Mouse (Mus musculus): ENCODE data around the gene Gm10999. TPM values are rescaled to one million over a fixed set of nuclear protein-coding genes. Genes with fewer than 3 reads are reported as not detected.
"Not testable (repeated sequence)": the region's sequence is repeated elsewhere in the genome, so short reads cannot be mapped to it uniquely, and the experiment has no call there.

Gm10999 gene
- not detected for total RNA-seq (2021)

- intact Hi-C loops (cut with DNase I) = no loop called here
- DNase-seq = no peak
Observed at GRCm38 (mm10) chr8:129131561-129131960, at the start of gene Gm10999. Gene Gm10999 (minus strand): TSS chr8:129131661.

GRCm38 (mm10) chr8:129133475-129133874 lies 2.0 kb upstream of the Gm10999 start:
- intact Hi-C loops (cut with DNase I) = no loop called here

GRCm38 (mm10) chr8:129115761-129116160 lies 15.7 kb downstream of the Gm10999 start:
- DNase-seq; intact Hi-C loops (cut with DNase I): not testable (repeated sequence)

More at GRCm38 (mm10) chr8:129133475-129133874, 2.0 kb upstream of the Gm10999 start:
- DNase-seq = no peak

Other genes with a start within 250 kb of the Gm10999 start
- gene Ccdc7a, start 66.1 kb downstream of the Gm10999 start, total RNA-seq (2021) = not detected
- gene Ccdc7b, start 64.5 kb downstream of the Gm10999 start, total RNA-seq (2021) = not detected
- gene 2610044O15Rik8, start 102.7 kb upstream of the Gm10999 start, total RNA-seq (2021) = 10 to 100 TPM; 16.0 to 17.3 TPM

Data from left cerebral cortex, postnatal 4 days (tissue).